Mouse (Mus musculus) liver, adult 2 months (tissue): ENCODE results near the gene Phf12. TPM values are rescaled to one million over a fixed set of nuclear protein-coding genes. Genes with fewer than 3 reads are reported as not detected.
A peak's percentile ranks its signal among the peaks of the same experiment; 100 is the strongest.

ENCODE experiments used
- DNase-seq: peaks from one replicate; pipeline ENCODE4 v3.0.0-alpha.2; 2011; ENCODE audit warnings: low read depth, low spot score; ENCODE audit errors: extremely low read depth
- H3K27ac ChIP-seq: fragments of 200-500 bp; replicated peaks from 2 replicates; pipeline ENCODE4 v1.5.1; 2012; ENCODE audit warnings: low read depth, mild to moderate bottlenecking, control low read depth, inconsistent platforms, low read length; ENCODE audit not compliant: insufficient read depth
- H3K27me3 ChIP-seq: fragments of 200-500 bp; 2 replicates; pipeline ENCODE4 v1.6.1; 2012; ENCODE audit warnings: mild to moderate bottlenecking, moderate library complexity, low read length, inconsistent platforms; ENCODE audit not compliant: control insufficient read depth, insufficient read depth
- H3K36me3 ChIP-seq: fragments of 200-500 bp; 2 replicates; pipeline ENCODE4 v1.6.1; 2012; ENCODE audit warnings: low read length, inconsistent platforms; ENCODE audit not compliant: control insufficient read depth, insufficient read depth
- H3K4me1 ChIP-seq: fragments of 200-500 bp; 2 replicates; pipeline ENCODE4 v1.6.1; 2011; ENCODE audit warnings: low read length; ENCODE audit not compliant: control insufficient read depth, insufficient read depth
- H3K4me3 ChIP-seq: fragments of 200-500 bp; 2 replicates; pipeline ENCODE4 v1.5.1; 2011; ENCODE audit warnings: low read depth, mild to moderate bottlenecking, control low read depth, low read length, moderate library complexity; ENCODE audit not compliant: insufficient read depth
- H3K79me2 ChIP-seq: fragments of 200-500 bp; 2 replicates; pipeline ENCODE4 v1.6.1; 2012; ENCODE audit warnings: inconsistent platforms, mild to moderate bottlenecking, low read length, moderate library complexity; ENCODE audit not compliant: control insufficient read depth, insufficient read depth
- H3K9ac ChIP-seq: fragments of 200-500 bp; 2 replicates; pipeline ENCODE4 v1.6.1; 2012; ENCODE audit warnings: low read depth, mild to moderate bottlenecking, control low read depth, inconsistent platforms, low read length
- CTCF ChIP-seq: fragments of 200-500 bp; IDR thresholded peaks from 2 replicates; pipeline ENCODE4 v1.5.1; 2011; ENCODE audit warnings: low read depth, low read length, control low read depth
- POLR2A ChIP-seq: fragments of 200-500 bp; IDR thresholded peaks from 2 replicates; pipeline ENCODE4 v1.6.1; 2011; ENCODE audit warnings: low read length, control low read depth; ENCODE audit not compliant: insufficient read depth; ENCODE audit errors: extremely low read depth
- WGBS: fragments of 180-500 bp; shearing (Covaris S2); methylation state at CpG from one replicate; pipeline ENCODE4 v1.1.7; 2018; 5-methylcytosine and 5-hydroxymethylcytosine counted together
- polyA plus RNA-seq: library from polyadenylated mRNA; depleted of rRNA; stranded (reverse); fragments of >200 nt; gene quantifications from 2 replicates; pipeline ENCODE4 v1.2.3, GENCODE M21; 2012
- total RNA-seq: library from RNA; depleted of rRNA; stranded (reverse); fragments of >200 nt; gene quantifications from 2 replicates; pipeline ENCODE4 v1.2.3, GENCODE M21; 2014

The Phf12 gene
- total and polyA plus RNA-seq, 2 experiments, result 3.6 to 24.9 TPM

DNA sequence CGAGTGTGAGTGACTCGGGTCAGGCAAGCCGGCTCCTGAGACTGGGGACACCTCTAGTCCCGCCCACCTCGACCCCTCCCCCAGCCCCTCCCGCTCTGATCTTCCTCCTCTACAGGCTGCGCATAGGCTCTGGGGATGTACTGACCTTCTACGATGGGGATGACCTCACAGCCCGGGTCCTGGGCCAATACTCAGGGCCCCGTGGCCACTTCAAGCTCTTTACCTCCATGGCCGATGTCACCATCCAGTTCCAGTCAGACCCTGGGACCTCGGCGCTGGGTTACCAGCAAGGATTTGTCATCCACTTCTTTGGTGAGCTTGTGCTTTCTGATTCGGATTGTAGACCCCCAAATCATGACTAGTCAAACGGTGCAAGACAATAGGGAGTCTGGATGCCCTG is 8.2 kb upstream of the Phf12 start:
- no peak overlapping the region for H3K27ac ChIP-seq
- H3K27me3 ChIP-seq, result no peaks in the 10 kb centered on the region
- no peak for DNase-seq
- WGBS, result 29% methylated on average over 15 of the region's 15 CpGs
- no peak overlapping the region for H3K4me3 ChIP-seq
- no peaks in the 10 kb centered on the region for H3K4me1 ChIP-seq
- no peak for TF ChIP-seq POLR2A
- no peak for TF ChIP-seq CTCF
- H3K9ac ChIP-seq, result no peak overlapping the region
- H3K36me3 ChIP-seq, result no peaks in the 10 kb centered on the region
- H3K79me2 ChIP-seq, result no peaks in the 10 kb centered on the region

DNA sequence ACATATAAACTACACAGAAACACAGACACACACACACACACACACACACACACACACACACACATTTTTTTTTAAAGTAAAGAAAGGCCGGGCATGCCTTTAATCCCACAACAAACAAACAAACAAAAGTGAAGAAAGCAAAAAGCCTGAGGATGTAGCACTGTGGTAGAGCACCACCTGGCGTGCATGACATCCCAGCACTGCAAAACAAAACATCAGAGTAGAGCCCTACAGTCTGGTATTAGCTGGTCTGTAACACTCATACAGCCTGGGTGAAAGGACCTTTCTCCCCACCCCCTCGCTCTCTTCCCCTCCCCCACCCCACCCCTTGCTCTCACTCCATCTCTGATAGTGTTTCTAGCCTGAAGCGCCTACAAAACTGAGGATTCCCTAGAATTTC is 6.7 kb upstream of the Phf12 start:
- H3K27me3 ChIP-seq, result no peaks in the 10 kb centered on the region
- H3K36me3 ChIP-seq, result no peaks in the 10 kb centered on the region
- no peaks in the 10 kb centered on the region for H3K4me1 ChIP-seq
- TF ChIP-seq POLR2A (no peak), CTCF (no peak)
- H3K79me2 ChIP-seq, result no peaks in the 10 kb centered on the region
- H3K4me3 ChIP-seq, result no peak overlapping the region
- H3K27ac ChIP-seq, result no peak overlapping the region
- H3K9ac ChIP-seq, result no peak overlapping the region
- WGBS, result 36% methylated on average over 4 of the region's 4 CpGs
- DNase-seq, result no peak

DNA sequence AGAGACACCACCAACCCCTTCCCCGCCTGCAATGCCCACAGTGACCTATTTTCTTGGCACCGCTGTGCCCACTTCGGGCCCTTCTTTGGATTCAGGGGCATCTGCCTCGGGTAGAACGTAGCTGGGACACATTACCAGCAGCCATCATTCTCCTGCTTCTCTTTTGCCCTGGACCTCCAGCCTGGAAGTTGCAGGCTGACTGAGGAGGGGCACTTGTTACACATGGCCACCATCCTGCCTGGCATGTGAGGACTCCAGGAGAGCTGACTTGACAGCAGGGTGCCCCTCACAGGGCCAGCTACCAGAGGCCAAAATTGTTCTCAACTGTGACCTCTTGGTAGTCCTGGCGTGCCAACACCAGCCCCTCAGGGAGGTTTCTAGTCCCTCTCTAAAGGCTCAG is 4.4 kb upstream of the Phf12 start:
- TF ChIP-seq POLR2A, result no peak
- TF ChIP-seq CTCF, result no peak
- H3K79me2 ChIP-seq, result 0 out of 2 replicates have a peak, but pooled peaks cover 4% of the 10 kb centered on the region
- DNase-seq, result no peak
- no peak overlapping the region for H3K9ac ChIP-seq
- H3K4me3 ChIP-seq, result no peak overlapping the region
- no peaks in the 10 kb centered on the region for H3K27me3 ChIP-seq
- no peaks in the 10 kb centered on the region for H3K36me3 ChIP-seq
- H3K4me1 ChIP-seq, result no peaks in the 10 kb centered on the region
- 77% methylated on average over 6 of the region's 6 CpGs for WGBS
- H3K27ac ChIP-seq, result no peak overlapping the region

DNA sequence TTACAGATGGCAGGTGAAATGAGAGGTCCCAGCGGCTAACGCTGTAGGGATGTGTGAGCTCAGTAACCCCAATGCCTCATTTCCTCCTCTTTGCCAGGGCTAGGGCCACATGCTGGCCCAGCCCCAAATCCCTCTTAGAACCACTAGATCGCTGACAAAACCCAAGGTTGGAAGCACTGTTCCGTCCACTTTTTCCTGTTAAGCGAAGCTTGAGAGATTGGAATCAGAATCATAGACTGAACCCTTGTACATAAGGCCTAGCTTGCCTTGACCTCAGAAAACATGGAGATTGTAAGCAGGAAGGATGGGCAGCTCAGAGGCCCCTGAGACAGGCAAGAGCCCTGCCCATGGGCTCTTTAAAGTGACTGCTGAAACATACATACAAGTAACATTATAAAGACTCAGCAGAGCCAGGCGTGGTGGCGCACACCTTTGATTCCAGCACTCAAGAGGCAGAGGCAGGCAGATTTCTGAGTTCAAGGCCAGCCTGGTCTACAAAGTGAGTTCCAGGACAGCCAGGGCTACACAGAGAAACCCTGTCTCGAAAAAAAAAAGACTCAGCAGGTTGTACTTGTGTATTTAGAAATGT is 3.2 kb upstream of the Phf12 start:
- no peak overlapping the region for H3K9ac ChIP-seq
- no peak for DNase-seq
- TF ChIP-seq POLR2A (no peak), CTCF (no peak)
- no peaks in the 10 kb centered on the region for H3K36me3 ChIP-seq
- H3K4me1 ChIP-seq, result no peaks in the 10 kb centered on the region
- H3K4me3 ChIP-seq, result no peak overlapping the region
- H3K79me2 ChIP-seq, result peaks cover 4% of the 10 kb centered on the region; the same call in 1 of the 2 replicates
- no peak overlapping the region for H3K27ac ChIP-seq
- no peaks in the 10 kb centered on the region for H3K27me3 ChIP-seq
- 83% methylated on average over 8 of the region's 8 CpGs for WGBS

DNA sequence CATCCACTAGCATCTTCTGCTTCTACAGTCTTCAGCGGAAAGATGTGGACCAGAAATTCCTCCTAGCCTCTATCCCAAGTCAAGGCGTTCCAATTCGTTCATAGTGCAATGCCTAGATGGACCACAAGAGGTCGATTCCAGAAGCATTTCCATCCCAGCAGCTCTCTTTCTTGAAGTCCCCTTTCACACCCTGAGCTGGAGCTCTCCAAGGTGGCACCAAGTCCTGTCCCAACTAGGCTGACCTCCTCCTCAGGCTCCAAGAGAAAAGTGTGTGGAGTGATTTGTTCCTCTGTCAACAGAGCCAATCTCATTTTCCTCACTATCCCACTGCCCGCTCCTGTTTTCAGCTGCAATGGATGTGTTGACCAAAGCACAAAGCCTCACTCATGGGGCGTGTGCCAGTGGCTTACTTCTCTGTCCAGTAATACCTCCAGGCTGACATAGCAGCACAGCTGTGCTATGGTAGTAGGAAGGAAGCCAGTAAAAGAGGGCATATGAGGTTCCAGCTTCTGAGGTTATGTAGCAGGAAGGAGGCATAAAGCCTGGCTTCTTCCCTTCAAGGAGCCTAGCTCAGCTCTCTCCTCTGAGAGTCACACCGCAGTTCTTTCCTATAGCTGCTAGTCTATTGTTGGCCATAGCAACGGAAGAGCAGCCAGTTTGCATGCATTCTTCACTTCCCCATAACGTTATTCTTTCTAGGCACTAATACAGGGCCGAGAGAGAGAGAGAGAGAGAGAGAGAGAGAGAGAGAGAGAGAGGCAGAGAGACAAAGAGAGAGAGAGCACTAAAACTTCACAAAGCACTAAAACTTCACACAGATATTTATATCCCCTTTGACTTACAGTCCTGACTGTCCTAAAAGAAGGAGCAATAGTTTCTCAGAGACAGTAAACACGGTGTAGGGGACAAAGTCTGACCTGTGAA is 2.0 kb upstream of the Phf12 start:
- no peak overlapping the region for H3K4me3 ChIP-seq
- DNase-seq, result peak; percentile 38
- TF ChIP-seq CTCF, result peak; percentile 27
- no peak for TF ChIP-seq POLR2A
- H3K27me3 ChIP-seq, result no peaks in the 10 kb centered on the region
- H3K27ac ChIP-seq, result no peak overlapping the region
- H3K9ac ChIP-seq, result no peak overlapping the region
- no peaks in the 10 kb centered on the region for H3K36me3 ChIP-seq
- H3K79me2 ChIP-seq, result peaks cover 4% of the 10 kb centered on the region; the same call in 1 of the 2 replicates
- whole genome bisulfite sequencing, result 42% methylated on average over 11 of the region's 11 CpGs
- H3K4me1 ChIP-seq, result no peaks in the 10 kb centered on the region; the same call in 1 of the 2 replicates
